Mouse (Mus musculus) embryonic facial prominence, embryonic 12.5 days (tissue): ENCODE results near the gene Pou6f2. TPM values are rescaled to one million over a fixed set of nuclear protein-coding genes. Genes with fewer than 3 reads are reported as not detected.

Experiments
- ATAC-seq: fragments of 200-750 bp; cut with Nextera tagmentation; 2 replicates; pipeline ENCODE4 v1.8.0; 2017; ENCODE audit not compliant: insufficient number of reproducible peaks, insufficient read depth, low FRiP score, low TSS enrichment
- H3K27ac ChIP-seq: fragments of 300-500 bp; sonication (generic); 2 replicates; pipeline ENCODE4 v1.5.1; 2016; ENCODE audit warnings: mild to moderate bottlenecking
- H3K27me3 ChIP-seq: fragments of 300-500 bp; sonication (generic); 2 replicates; pipeline ENCODE4 v1.6.1; 2016; ENCODE audit warnings: mild to moderate bottlenecking, moderate library complexity
- H3K36me3 ChIP-seq: fragments of 300-500 bp; sonication (generic); 2 replicates; pipeline ENCODE4 v1.6.1; 2016; ENCODE audit warnings: mild to moderate bottlenecking
- H3K4me1 ChIP-seq: fragments of 300-500 bp; sonication (generic); 2 replicates; pipeline ENCODE4 v1.6.1; 2016
- H3K4me2 ChIP-seq: fragments of 300-500 bp; sonication (generic); replicated peaks from 2 replicates; pipeline ENCODE4 v1.6.1; 2016; ENCODE audit warnings: mild to moderate bottlenecking, moderate library complexity
- H3K4me3 ChIP-seq: fragments of 300-500 bp; sonication (generic); 2 replicates; pipeline ENCODE4 v1.5.1; 2016; ENCODE audit warnings: mild to moderate bottlenecking
- H3K9ac ChIP-seq: fragments of 300-500 bp; sonication (generic); 2 replicates; pipeline ENCODE4 v1.6.1; 2016; ENCODE audit warnings: mild to moderate bottlenecking, moderate library complexity
- H3K9me3 ChIP-seq: fragments of 300-500 bp; sonication (generic); 2 replicates; pipeline ENCODE4 v1.6.1; 2016; ENCODE audit warnings: mild to moderate bottlenecking, moderate library complexity
- WGBS: fragments of 180-500 bp; shearing (Covaris S2); methylation state at CpG from one replicate; pipeline ENCODE4 v1.1.7; 2016; 5-methylcytosine and 5-hydroxymethylcytosine counted together
- polyA plus RNA-seq: library from polyadenylated mRNA; unstranded; fragments of >200 nt; fragmentation: Nextera tagmentation; extraction: Ambion mirVana; gene quantifications from 2 replicates; pipeline ENCODE4 v1.2.1, GENCODE M21; 2016

Gene Pou6f2
- polyA plus RNA-seq, 1 experiment from 2014 or later = 0.27 TPM

DNA sequence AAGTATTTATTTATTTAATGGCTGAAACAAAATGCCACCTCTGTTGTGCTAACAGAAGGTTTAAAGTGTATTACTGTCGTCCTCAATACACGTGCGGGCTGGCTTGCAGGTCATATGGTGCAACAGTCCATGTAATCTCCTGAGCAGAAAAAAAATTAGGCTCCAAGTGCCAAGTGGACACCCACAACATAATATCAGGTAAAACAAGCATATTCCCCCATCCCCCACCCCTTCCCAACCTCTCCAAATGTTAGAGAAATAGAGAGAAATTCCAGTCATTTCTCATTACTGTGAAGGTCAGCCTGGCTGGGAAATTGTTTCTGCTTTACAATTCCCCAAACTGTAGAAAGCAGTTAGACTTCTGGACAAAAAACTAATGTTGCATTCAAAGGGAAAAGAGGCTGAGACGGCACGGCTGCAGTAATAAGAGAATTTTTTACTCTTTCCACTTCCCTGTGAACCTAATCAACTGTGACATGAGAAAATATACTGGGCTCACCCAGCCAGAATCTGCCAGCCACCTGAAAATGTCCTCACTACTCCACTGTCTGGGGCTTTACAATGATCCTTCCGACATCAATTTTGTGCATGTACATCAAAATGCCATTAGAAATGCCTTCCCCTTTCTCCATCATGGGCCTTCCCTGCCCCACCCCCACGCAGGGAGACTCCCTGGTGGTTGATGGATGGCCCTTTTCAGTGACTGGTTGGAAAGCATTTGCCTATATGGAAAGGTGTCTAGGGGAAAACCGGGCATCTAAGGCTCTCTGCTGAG, 192.8 kb downstream of the Pou6f2 start:
- H3K4me3 ChIP-seq = no peak overlapping the region
- no peak overlapping the region for H3K4me2 ChIP-seq
- peaks cover 4% of the 10 kb centered on the region; the same call in 1 of the 2 replicates for H3K4me1 ChIP-seq
- WGBS = 42% methylated on average over 8 of the region's 8 CpGs
- no peaks in the 10 kb centered on the region for H3K9me3 ChIP-seq
- no peak overlapping the region for H3K27ac ChIP-seq
- peak; percentile 59; the same call in 1 of the 2 replicates for ATAC-seq
- no peak overlapping the region for H3K9ac ChIP-seq
- H3K27me3 ChIP-seq = no peaks in the 10 kb centered on the region
- no peaks in the 10 kb centered on the region for H3K36me3 ChIP-seq

DNA sequence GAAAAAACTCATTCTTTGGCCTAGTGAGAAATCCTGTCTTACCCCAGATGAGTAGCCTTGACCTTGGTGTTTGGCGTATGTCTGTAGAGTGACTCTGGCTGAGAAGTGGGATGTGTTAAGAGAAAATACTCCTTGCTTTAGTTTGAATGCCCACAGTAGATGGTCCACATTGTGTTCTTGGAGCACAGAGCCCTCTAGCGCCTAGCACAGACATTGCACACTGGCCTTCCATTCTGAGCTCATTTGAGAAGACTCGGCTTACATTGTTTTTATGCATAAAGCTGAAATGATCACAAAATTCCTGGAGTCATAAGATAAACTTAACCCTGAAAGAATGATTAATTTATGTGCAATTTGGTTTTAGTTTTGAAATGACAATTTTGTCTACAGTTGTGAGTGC, 223.5 kb downstream of the Pou6f2 start:
- 44% methylated on average over 3 of the region's 3 CpGs for WGBS
- Histone ChIP-seq H3K4me2 (no peak overlapping the region), H3K27me3 (no peaks in the 10 kb centered on the region), H3K9ac (no peak overlapping the region), H3K36me3 (no peaks in the 10 kb centered on the region), H3K4me3 (no peak overlapping the region), H3K27ac (no peak overlapping the region), H3K4me1 (no peaks in the 10 kb centered on the region), H3K9me3 (no peaks in the 10 kb centered on the region)
- no peak for ATAC-seq

DNA sequence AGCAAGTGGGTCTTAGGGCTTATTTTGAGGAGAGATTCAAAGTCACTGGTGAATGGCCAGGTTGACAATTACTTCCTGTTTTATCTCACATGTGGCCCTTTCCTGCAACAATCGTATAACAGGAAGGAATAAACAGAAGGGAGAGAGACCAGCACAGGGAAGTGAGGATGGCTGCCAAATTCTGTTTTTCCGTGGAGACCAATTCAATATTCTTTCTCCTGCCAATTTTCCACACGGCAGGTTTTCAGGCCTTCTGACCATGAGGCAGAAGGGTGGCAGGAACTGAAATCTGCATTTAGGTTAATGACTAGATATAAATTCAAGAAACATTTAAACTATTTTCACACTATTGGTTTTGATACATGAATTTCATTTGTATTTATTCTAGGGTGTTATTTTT, 224.5 kb downstream of the Pou6f2 start:
- Histone ChIP-seq H3K9ac (no peak overlapping the region), H3K4me1 (no peaks in the 10 kb centered on the region), H3K4me3 (no peak overlapping the region), H3K27ac (no peak overlapping the region), H3K36me3 (no peaks in the 10 kb centered on the region), H3K27me3 (no peaks in the 10 kb centered on the region), H3K9me3 (no peaks in the 10 kb centered on the region), H3K4me2 (no peak overlapping the region)
- whole genome bisulfite sequencing = 77% methylated on average over 3 of the region's 3 CpGs
- ATAC-seq = no peak

DNA sequence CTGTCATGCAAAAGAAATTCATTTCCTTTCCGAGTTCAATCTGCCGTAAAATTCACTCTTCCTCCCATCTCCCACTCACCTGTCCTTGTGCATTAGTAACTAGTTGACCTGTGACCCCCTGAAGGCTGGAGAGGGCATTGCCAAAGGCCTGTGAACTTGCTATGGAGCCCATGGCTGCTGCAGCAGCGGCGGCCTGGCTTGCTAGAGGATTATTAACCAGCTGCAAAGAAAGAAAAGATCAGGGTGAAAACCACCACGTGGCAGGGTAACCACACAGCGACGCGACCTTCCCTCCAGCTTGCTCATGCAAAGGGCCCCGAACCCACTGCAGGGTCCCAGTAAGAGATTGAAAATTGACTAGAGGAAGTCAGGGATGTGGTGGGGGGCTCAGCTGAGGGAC, 225.2 kb downstream of the Pou6f2 start:
- Histone ChIP-seq H3K9me3 (no peaks in the 10 kb centered on the region), H3K36me3 (no peaks in the 10 kb centered on the region), H3K27ac (no peak overlapping the region), H3K4me3 (no peak overlapping the region), H3K4me2 (no peak overlapping the region), H3K9ac (no peak overlapping the region), H3K4me1 (no peaks in the 10 kb centered on the region), H3K27me3 (no peaks in the 10 kb centered on the region)
- 43% methylated on average over 9 of the region's 9 CpGs for WGBS
- ATAC-seq = no peak

DNA sequence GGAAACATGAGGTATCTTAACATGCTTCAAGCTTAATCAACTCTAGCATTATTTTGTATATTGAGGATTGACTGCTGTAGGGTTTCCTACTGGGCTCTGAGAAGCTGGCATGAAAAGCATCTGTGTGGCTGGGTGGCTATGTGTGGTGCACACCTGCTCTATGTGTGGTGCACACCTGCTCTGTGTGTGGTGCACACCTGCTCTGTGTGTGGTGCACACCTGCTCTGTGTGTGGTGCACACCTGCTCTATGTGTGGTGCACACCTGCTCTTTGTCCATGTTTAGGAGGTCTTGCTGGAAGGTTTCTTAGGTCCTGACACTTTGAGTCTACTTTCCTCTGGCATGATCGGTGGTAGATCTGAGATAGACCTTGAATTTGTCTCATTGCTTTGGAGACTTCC, 233.3 kb downstream of the Pou6f2 start:
- ATAC-seq = no peak
- no peaks in the 10 kb centered on the region for H3K36me3 ChIP-seq
- H3K27ac ChIP-seq = no peak overlapping the region
- H3K27me3 ChIP-seq = 0 out of 2 replicates have a peak, but pooled peaks cover 2% of the 10 kb centered on the region
- no peak overlapping the region for H3K9ac ChIP-seq
- H3K4me2 ChIP-seq = no peak overlapping the region
- WGBS = 96% methylated on average over 1 of the region's 1 CpGs
- no peaks in the 10 kb centered on the region for H3K4me1 ChIP-seq
- no peaks in the 10 kb centered on the region for H3K9me3 ChIP-seq
- H3K4me3 ChIP-seq = no peak overlapping the region

DNA sequence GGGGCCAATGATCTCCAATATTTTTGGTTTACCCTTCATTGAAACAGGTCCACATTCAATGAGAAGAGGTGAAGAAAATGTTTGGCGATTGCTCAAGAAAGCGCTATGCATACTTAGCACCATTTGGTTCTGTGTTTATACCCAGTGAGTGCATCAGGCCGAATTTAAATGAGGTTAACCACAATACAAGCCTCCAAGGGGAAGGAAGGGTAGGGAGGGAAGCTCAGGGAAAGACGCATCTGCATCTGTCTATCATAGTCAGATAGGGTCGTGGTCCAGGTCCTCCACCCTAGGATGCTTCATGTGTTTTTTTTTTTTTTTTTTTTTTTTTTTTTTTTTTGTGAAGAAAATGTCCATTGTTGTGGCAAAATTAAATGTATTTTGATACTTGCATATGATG, 236.9 kb downstream of the Pou6f2 start:
- Histone ChIP-seq H3K9me3 (no peaks in the 10 kb centered on the region), H3K27me3 (0 out of 2 replicates have a peak, but pooled peaks cover 1% of the 10 kb centered on the region), H3K9ac (no peak overlapping the region), H3K27ac (no peak overlapping the region), H3K4me3 (no peak overlapping the region), H3K4me1 (no peaks in the 10 kb centered on the region), H3K4me2 (no peak overlapping the region), H3K36me3 (no peaks in the 10 kb centered on the region)
- WGBS = 75% methylated on average over 5 of the region's 5 CpGs
- no peak for ATAC-seq

DNA sequence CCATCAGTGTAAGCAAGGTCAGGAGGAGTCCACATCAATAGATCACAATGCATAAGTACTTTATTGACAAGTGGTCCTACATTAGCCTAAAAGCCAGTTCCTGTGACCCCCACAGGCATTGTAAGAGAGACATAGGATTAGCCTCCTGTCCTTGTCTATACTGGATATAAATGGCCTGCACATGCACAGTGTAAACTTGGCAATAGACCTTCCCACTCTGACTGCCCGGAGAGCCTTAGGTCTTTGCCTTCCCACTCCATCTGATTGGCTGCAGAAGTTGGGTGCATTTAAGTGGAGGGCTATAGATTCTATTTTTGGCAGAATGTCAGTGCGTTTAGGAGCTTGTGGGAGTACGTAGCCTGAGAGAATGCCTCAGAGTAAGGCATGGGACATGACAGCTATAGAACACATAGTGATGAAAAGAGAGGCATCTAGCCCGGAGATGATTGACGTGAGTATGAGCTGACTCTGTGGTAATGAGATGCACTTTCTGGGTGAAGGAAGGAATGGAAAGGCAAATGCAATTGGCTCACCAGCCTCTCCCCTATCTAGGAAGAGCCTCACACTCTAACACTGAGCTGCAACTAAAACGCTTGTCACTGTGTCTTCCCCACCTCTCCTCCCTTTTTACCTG, 243.4 kb downstream of the Pou6f2 start:
- 79% methylated on average over 6 of the region's 6 CpGs for WGBS
- Histone ChIP-seq H3K9me3 (no peaks in the 10 kb centered on the region), H3K27ac (no peak overlapping the region), H3K27me3 (no peaks in the 10 kb centered on the region), H3K36me3 (no peaks in the 10 kb centered on the region), H3K4me2 (no peak overlapping the region), H3K4me3 (no peak overlapping the region), H3K9ac (no peak overlapping the region), H3K4me1 (no peaks in the 10 kb centered on the region)
- ATAC-seq = no peak

DNA sequence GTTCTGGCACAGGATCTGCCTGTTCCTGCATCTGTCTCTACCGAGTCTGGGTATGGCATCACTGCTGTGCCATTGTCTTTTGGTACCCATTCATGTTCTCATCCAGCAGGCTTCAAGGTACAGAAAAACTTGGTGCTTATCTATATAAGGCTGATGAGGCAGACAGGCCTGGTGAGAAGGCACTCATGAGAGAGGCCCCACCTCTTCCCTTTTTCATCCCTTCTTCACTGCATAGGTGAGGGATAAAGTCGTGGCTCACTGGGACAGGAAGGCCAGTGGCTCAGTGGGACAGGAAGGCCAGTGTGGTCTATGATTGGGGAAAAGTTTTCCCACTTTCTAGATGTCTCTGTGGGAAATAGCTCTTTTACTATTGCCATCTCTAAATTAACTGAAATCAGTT, 263.8 kb downstream of the Pou6f2 start:
- 76% methylated on average over 2 of the region's 2 CpGs for WGBS
- Histone ChIP-seq H3K4me3 (no peak overlapping the region), H3K4me1 (no peaks in the 10 kb centered on the region), H3K36me3 (no peaks in the 10 kb centered on the region), H3K4me2 (no peak overlapping the region), H3K27me3 (no peaks in the 10 kb centered on the region), H3K9ac (no peak overlapping the region), H3K9me3 (no peaks in the 10 kb centered on the region), H3K27ac (no peak overlapping the region)
- no peak for ATAC-seq

DNA sequence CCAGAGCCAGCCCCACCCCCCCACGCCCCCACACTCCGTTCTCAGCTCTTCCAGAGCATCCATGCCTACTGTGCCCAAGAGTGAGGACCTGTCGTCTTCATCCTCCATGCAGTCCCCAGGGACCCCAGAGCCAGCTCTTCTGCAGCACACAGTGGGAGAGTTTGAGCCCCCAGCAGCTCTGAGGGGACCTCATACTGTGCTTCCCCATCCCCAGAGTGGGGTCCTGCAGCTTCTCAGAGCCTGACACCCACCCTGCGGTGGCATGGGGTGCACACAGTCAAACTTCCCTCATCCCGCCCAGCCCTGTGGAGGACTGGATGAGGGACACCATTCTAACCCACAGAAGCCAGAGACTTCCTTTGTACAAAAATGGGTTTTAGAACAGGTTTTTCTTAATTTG, 264.3 kb downstream of the Pou6f2 start:
- Histone ChIP-seq H3K4me1 (no peaks in the 10 kb centered on the region), H3K9ac (no peak overlapping the region), H3K9me3 (no peaks in the 10 kb centered on the region), H3K27me3 (no peaks in the 10 kb centered on the region), H3K27ac (no peak overlapping the region), H3K4me2 (no peak overlapping the region), H3K36me3 (no peaks in the 10 kb centered on the region), H3K4me3 (no peak overlapping the region)
- no peak for ATAC-seq
- WGBS = 67% methylated on average over 5 of the region's 5 CpGs

DNA sequence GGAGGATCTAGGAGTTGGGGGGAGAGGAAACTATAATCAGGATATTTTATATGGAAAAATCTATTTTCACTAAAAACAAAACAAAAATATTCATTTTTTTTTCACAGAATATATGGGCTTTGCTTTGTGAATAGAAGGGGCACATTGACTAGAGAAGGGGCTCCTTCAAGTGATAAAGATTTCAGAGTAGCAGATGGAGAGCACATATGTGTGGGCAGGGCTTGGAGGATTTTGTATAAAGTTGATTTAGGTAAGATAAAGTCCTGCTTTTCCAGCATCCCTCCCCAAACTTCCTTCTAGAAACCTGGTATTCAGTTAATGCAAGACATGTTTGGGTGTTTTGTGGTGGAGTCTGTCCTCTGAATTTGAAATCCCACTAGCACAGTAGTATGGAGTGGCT, 266.2 kb downstream of the Pou6f2 start:
- H3K4me3 ChIP-seq = no peak overlapping the region
- no peaks in the 10 kb centered on the region for H3K9me3 ChIP-seq
- no peak for ATAC-seq
- H3K9ac ChIP-seq = no peak overlapping the region
- no peaks in the 10 kb centered on the region for H3K4me1 ChIP-seq
- H3K4me2 ChIP-seq = no peak overlapping the region
- no peaks in the 10 kb centered on the region for H3K27me3 ChIP-seq
- H3K36me3 ChIP-seq = no peaks in the 10 kb centered on the region
- H3K27ac ChIP-seq = no peak overlapping the region

DNA sequence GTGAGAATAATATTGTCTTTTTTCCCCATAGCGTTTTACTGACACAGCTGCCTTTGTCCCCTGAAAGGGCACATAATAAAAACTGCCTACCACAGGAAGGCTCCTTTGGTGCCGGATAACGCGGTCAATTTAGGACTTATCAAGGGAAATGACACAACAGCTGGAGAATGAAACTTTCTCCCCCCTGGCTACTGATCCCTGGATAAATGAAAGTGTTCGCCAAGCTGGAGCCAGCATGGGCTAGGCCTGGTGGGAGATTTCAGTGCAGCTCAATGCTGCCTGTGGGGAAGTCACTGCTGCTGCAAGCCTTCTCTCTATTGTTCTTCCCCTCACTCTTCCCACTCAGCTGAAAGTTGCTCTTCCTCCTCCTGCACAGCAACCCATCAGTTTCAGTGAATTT, 267.8 kb downstream of the Pou6f2 start:
- 17% methylated on average over 5 of the region's 5 CpGs for WGBS
- Histone ChIP-seq H3K27me3 (no peaks in the 10 kb centered on the region), H3K4me1 (peaks cover 8% of the 10 kb centered on the region), H3K36me3 (no peaks in the 10 kb centered on the region), H3K27ac (no peak overlapping the region), H3K4me2 (no peak overlapping the region), H3K9ac (no peak overlapping the region), H3K9me3 (no peaks in the 10 kb centered on the region), H3K4me3 (no peak overlapping the region)
- no peak; the same call in 1 of the 2 replicates for ATAC-seq

DNA sequence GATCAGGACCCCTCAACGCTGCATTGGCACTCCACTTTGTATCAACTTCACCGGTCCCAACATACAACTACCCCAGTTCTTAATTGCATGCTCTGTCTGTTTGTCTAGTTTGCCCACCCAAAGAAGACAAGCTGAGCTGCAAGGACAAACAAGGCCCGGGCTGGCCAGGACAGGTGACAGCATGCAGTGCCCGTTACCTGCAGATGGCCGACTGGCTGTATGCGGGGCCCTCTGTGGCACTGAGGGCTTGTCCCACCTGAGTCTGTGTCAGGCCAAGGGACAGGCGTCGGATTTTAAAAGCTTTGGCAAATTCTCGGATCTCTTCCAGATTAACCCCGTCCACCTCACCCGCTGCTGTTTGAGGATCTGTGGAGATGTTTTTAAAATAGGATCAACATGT, 268.7 kb downstream of the Pou6f2 start:
- no peak for ATAC-seq
- Histone ChIP-seq H3K4me3 (no peak overlapping the region), H3K9ac (no peak overlapping the region), H3K9me3 (no peaks in the 10 kb centered on the region), H3K4me1 (peaks cover 8% of the 10 kb centered on the region), H3K27ac (no peak overlapping the region), H3K4me2 (no peak overlapping the region), H3K27me3 (no peaks in the 10 kb centered on the region), H3K36me3 (no peaks in the 10 kb centered on the region)
- WGBS = 86% methylated on average over 11 of the region's 11 CpGs
